Mouse (Mus musculus) bone marrow macrophage, adult 2 months (primary cell): Measurements from ENCODE around the gene Nek6.

Source experiments
- CTCF ChIP-seq: IDR thresholded peaks from 2 replicates; pipeline ENCODE4 v1.5.1; 2012; ENCODE audit warnings: low read depth, mild to moderate bottlenecking, low read length, moderate library complexity
- POLR2A ChIP-seq: IDR thresholded peaks from 2 replicates; pipeline ENCODE4 v1.6.1; 2012; ENCODE audit warnings: mild to moderate bottlenecking, low read depth, low read length, borderline replicate concordance

DNA sequence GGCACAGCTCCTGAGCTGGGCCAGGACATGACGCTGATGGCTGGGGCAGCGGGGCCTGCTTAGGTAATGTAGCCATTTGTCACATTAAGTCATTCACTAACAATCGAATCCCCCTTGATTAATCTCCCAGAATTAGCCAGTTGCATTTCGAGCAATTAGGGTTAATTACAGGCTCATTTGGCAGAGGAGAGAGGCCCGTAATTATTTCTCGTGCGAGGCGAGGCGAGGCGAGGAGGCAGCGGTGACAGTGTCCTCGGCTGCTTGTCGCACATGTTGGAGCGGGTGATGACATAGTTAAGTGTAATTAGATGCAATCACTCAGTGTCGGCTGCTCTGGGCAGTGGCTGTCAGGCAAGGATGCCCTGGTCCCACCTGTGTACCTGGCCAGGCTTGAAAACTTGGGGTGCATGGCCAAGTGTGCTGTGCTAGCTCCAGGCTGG, 40.6 kb downstream of the Nek6 start:
- TF ChIP-seq POLR2A, result no peak
- TF ChIP-seq CTCF, result no peak
